34 mouse cellular contexts compared by ENCODE assay signal in the genomic region with DNA sequence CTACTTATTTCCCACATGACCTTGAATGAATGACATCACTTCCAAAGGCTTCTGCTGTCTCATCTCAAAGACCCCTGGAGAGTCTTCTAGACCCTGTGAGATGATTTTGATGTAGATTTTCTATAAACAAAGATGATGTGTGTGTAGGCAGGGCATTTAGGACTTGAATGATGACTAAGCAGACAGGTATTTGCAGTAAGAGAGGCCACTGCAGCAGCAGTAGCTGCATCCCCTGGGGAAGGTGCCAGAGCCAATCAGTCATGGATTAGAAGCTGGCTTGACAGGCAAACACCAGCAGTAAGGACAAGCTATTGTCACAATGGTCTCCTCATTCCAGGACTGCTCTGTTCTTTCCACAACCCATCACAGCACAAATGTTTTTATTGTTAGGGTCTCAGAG.
DNase-seq lines count a peak whose midpoint lies in the region; ATAC-seq lines count a peak whose summit lies in the region.
"Had no signal": no experiment of that assay in that cellular context is flagged by ENCODE, and none has a peak within 500 bp of the region (broad histone marks: within the 10 kb centered on the region; RNA-seq: fewer than 3 reads in every experiment).

No protein-coding gene starts in this region.

- no peak overlapping the region for H3K9ac ChIP-seq in midbrain, embryonic 16.5 days (ENCODE audit: low read depth, low read length)
- H3K9ac ChIP-seq: embryonic facial prominence, embryonic 15.5 days; forebrain, embryonic 12.5 days; forebrain, postnatal 0 days; hindbrain, embryonic 12.5 days; intestine, embryonic 15.5 days; limb, embryonic 15.5 days; liver, embryonic 13.5 days; neural tube, embryonic 13.5 days had no signal

- H3K4me1 ChIP-seq in midbrain, embryonic 16.5 days (ENCODE audit: control insufficient read depth, insufficient read depth, low read length): no peaks in the 10 kb centered on the region
- H3K4me1 ChIP-seq: embryonic facial prominence, embryonic 10.5 days; embryonic facial prominence, embryonic 15.5 days; forebrain, embryonic 12.5 days; hindbrain, embryonic 12.5 days; intestine, embryonic 15.5 days; limb, embryonic 10.5 days; limb, embryonic 15.5 days; liver, embryonic 13.5 days; neural tube, embryonic 13.5 days had no signal

- H3K9me3 ChIP-seq in midbrain, embryonic 16.5 days (replicated peaks; ENCODE audit: control insufficient read depth, low read length, poor library complexity, severe bottlenecking): no peaks in the 10 kb centered on the region
- H3K9me3 ChIP-seq: embryonic facial prominence, embryonic 10.5 days; embryonic facial prominence, embryonic 15.5 days; forebrain, embryonic 12.5 days; hindbrain, embryonic 12.5 days; intestine, embryonic 15.5 days; limb, embryonic 10.5 days; limb, embryonic 15.5 days; liver, embryonic 13.5 days; neural tube, embryonic 13.5 days had no signal

- peak; percentile 1 for DNase-seq in 3134 (ENCODE audit: extremely low read depth, insufficient read length, low spot score)
- peak; percentile 31 for DNase-seq in MN1 (ENCODE audit: low spot score)
- DNase-seq in adrenal gland, adult 2 months: peak; percentile 45
- DNase-seq in adrenal gland, postnatal 36 days: peak; percentile 31 to 44
- DNase-seq in lung, postnatal 14 days: no peak
- no peak for DNase-seq in cerebellum, postnatal 36 days
- DNase-seq: cerebellum, adult 11-12 months; forebrain, postnatal 0 days; gastrocnemius, postnatal 14 days; heart, postnatal 36 days; kidney, adult 9 months; kidney, postnatal 14 days; layer of hippocampus, adult 9-11 months; liver, embryonic 13.5 days; lung, adult 18-20 months; lung, postnatal 10 days; right cerebral cortex, postnatal 4 days; thymus, adult 18-20 months; thymus, postnatal 4 days had no signal

- no peak for ATAC-seq in midbrain, embryonic 16.5 days
- ATAC-seq: activated CD4-positive, CD25-positive, alpha-beta regulatory T cell, adult 4 months; forebrain, postnatal 0 days; hindbrain, postnatal 0 days; intestine, embryonic 15.5 days had no signal

- no peaks in the 10 kb centered on the region for H3K27me3 ChIP-seq in midbrain, embryonic 16.5 days (ENCODE audit: control insufficient read depth, insufficient read depth, low read depth, low read length)
- H3K27me3 ChIP-seq: CH12.LX; embryonic facial prominence, embryonic 15.5 days; forebrain, embryonic 12.5 days; hindbrain, embryonic 12.5 days; intestine, embryonic 15.5 days; limb, embryonic 15.5 days; liver, embryonic 13.5 days; neural tube, embryonic 13.5 days had no signal

- no peak overlapping the region for H3K4me3 ChIP-seq in midbrain, embryonic 16.5 days (ENCODE audit: low read depth, low read length)
- H3K4me3 ChIP-seq: embryonic facial prominence, embryonic 10.5 days; embryonic facial prominence, embryonic 15.5 days; forebrain, embryonic 12.5 days; hindbrain, embryonic 12.5 days; intestine, embryonic 15.5 days; limb, embryonic 10.5 days; limb, embryonic 15.5 days; liver, embryonic 13.5 days; neural tube, embryonic 13.5 days had no signal

- no peak overlapping the region for H3K27ac ChIP-seq in midbrain, embryonic 16.5 days (ENCODE audit: low read length)
- H3K27ac ChIP-seq: embryonic facial prominence, embryonic 10.5 days; embryonic facial prominence, embryonic 15.5 days; forebrain, embryonic 12.5 days; hindbrain, embryonic 12.5 days; hindbrain, postnatal 0 days; intestine, embryonic 15.5 days; limb, embryonic 10.5 days; limb, embryonic 15.5 days; liver, embryonic 13.5 days; neural tube, embryonic 13.5 days; stomach, postnatal 0 days had no signal

- H3K36me3 ChIP-seq in midbrain, embryonic 16.5 days (ENCODE audit: control insufficient read depth, insufficient read depth, low read length): no peaks in the 10 kb centered on the region
- H3K36me3 ChIP-seq: embryonic facial prominence, embryonic 10.5 days; embryonic facial prominence, embryonic 15.5 days; forebrain, embryonic 12.5 days; hindbrain, embryonic 12.5 days; intestine, embryonic 15.5 days; limb, embryonic 10.5 days; limb, embryonic 15.5 days; liver, embryonic 13.5 days; neural tube, embryonic 13.5 days had no signal

- no peak overlapping the region for H3K4me2 ChIP-seq in midbrain, embryonic 16.5 days (ENCODE audit: low read length)
- H3K4me2 ChIP-seq: embryonic facial prominence, embryonic 15.5 days; forebrain, embryonic 12.5 days; heart, embryonic 11.5 days; hindbrain, embryonic 12.5 days; intestine, embryonic 15.5 days; limb, embryonic 15.5 days; liver, embryonic 13.5 days; midbrain, embryonic 11.5 days; neural tube, embryonic 13.5 days had no signal

Comparison
In these comparisons a context has a peak if more than half of its experiments do, and no peak if none do; other contexts are left out.
1. DNase-seq: peak in 3134 (single experiment), MN1 (single experiment), adrenal gland, adult 2 months (single experiment) and adrenal gland, postnatal 36 days (2 of 2); none in lung, postnatal 14 days (single experiment) and cerebellum, postnatal 36 days (0 of 2).